Mouse (Mus musculus) hindbrain, embryonic 11.5 days (tissue): ENCODE measurements around the gene Pcare. TPM values are rescaled to one million over a fixed set of nuclear protein-coding genes. Genes with fewer than 3 reads are reported as not detected.
"Not testable (repeated sequence)": the region's sequence is repeated elsewhere in the genome, so short reads cannot be mapped to it uniquely, and the experiment has no call there.

ENCODE experiments used
- ATAC-seq: fragments of 200-750 bp; cut with Nextera tagmentation; 2 replicates; pipeline ENCODE4 v1.8.0; 2017; ENCODE audit warnings: mild to moderate bottlenecking, moderate TSS enrichment, moderate library complexity; ENCODE audit not compliant: low FRiP score
- DNase-seq: peaks from one replicate; pipeline ENCODE4 v3.0.0-alpha.2; 2015; ENCODE audit warnings: low spot score
- H3K27ac ChIP-seq: fragments of 300-500 bp; sonication (generic); 2 replicates; pipeline ENCODE4 v1.5.1; 2014; ENCODE audit warnings: mild to moderate bottlenecking, low read depth, low read length
- H3K27me3 ChIP-seq: fragments of 300-500 bp; sonication (generic); 2 replicates; pipeline ENCODE4 v1.6.1; 2014; ENCODE audit warnings: mild to moderate bottlenecking, low read length, moderate library complexity, mixed read lengths; ENCODE audit not compliant: control insufficient read depth, insufficient read depth
- H3K36me3 ChIP-seq: fragments of 300-500 bp; sonication (generic); 2 replicates; pipeline ENCODE4 v1.6.1; 2014; ENCODE audit warnings: mild to moderate bottlenecking, low read length, moderate library complexity, mixed read lengths; ENCODE audit not compliant: control insufficient read depth, insufficient read depth
- H3K4me1 ChIP-seq: fragments of 300-500 bp; sonication (generic); replicated peaks from 2 replicates; pipeline ENCODE4 v1.6.1; 2014; ENCODE audit warnings: low read length, mixed read lengths; ENCODE audit not compliant: control insufficient read depth, insufficient read depth
- H3K4me2 ChIP-seq: fragments of 300-500 bp; sonication (generic); replicated peaks from 2 replicates; pipeline ENCODE4 v1.6.1; 2014; ENCODE audit warnings: mild to moderate bottlenecking, low read depth, low read length
- H3K4me3 ChIP-seq: fragments of 300-500 bp; sonication (generic); 2 replicates; pipeline ENCODE4 v1.5.1; 2014; ENCODE audit warnings: low read depth, low read length
- H3K9ac ChIP-seq: fragments of 300-500 bp; sonication (generic); 2 replicates; pipeline ENCODE4 v1.6.1; 2014; ENCODE audit warnings: low read depth, low read length
- H3K9me3 ChIP-seq: fragments of 300-500 bp; sonication (generic); 2 replicates; pipeline ENCODE4 v1.6.1; 2016; ENCODE audit warnings: low read length; ENCODE audit not compliant: control insufficient read depth
- WGBS: fragments of 180-500 bp; shearing (Covaris S2); extraction: QIAGEN DNeasy Blood & Tissue Kit; methylation state at CpG from one replicate; pipeline ENCODE4 v1.1.7; 2014; 5-methylcytosine and 5-hydroxymethylcytosine counted together
- polyA plus RNA-seq: library from polyadenylated mRNA; unstranded; fragments of >200 nt; fragmentation: Nextera tagmentation; extraction: Ambion mirVana; gene quantifications from 2 replicates; pipeline ENCODE4 v1.2.1, GENCODE M21; 2014

The Pcare gene
- polyA plus RNA-seq, 1 experiment from 2014 or later, result not detected

DNA sequence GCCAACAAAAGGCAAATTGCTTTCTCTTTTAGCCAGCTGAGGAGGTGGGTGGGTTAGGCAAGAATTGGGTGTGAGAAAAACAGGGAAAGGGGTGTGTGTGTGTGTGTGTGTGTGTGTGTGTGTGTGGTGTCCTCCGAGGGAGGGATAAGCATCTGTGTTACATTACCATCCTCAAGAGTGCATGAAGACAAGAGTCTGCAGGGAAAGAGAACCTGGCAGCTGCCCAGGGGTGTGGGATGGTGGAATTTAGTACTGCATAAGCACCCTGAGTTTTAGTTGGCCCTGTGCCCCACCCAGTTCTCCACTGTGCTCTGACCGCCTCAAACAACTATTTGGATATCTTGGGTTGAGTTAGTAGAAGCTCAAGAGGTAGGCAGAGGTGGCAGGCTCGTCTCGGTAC is 28.3 kb upstream of the Pcare start:
- Histone ChIP-seq H3K9ac (no peak overlapping the region), H3K36me3 (no peaks in the 10 kb centered on the region), H3K9me3 (no peaks in the 10 kb centered on the region), H3K4me1 (no peaks in the 10 kb centered on the region; the same call in 1 of the 2 replicates), H3K27ac (no peak overlapping the region), H3K4me2 (no peak overlapping the region), H3K27me3 (no peaks in the 10 kb centered on the region), H3K4me3 (no peak overlapping the region)
- DNase-seq (no peak), ATAC-seq (no peak)
- 87% methylated on average over 4 of the region's 4 CpGs for WGBS

DNA sequence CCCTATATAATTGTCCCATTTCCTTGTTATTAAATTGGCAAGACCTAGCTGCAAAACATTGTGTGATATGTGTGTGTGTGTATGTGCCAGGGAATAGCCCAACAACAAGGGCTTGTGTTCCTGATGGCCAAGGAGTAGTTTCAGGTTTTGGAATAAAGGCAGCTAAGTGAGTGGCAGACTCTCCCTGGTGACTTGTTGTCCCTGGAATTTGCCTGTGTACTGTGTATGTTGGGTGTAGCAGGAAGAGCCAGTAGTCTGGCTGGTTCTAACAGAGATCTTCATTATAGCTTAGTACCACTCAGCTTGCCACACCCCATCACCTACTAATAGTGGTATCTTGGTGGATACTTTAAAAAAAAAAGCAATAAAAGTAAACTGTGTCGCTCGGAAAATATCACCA is 27.8 kb upstream of the Pcare start:
- H3K27ac ChIP-seq, result no peak overlapping the region
- no peak overlapping the region for H3K4me2 ChIP-seq
- no peaks in the 10 kb centered on the region for H3K36me3 ChIP-seq
- ATAC-seq (no peak), DNase-seq (no peak)
- H3K4me3 ChIP-seq, result no peak overlapping the region
- no peak overlapping the region for H3K9ac ChIP-seq
- H3K9me3 ChIP-seq, result no peaks in the 10 kb centered on the region
- no peaks in the 10 kb centered on the region; the same call in 1 of the 2 replicates for H3K4me1 ChIP-seq
- 93% methylated on average over 2 of the region's 2 CpGs for WGBS
- no peaks in the 10 kb centered on the region for H3K27me3 ChIP-seq

DNA sequence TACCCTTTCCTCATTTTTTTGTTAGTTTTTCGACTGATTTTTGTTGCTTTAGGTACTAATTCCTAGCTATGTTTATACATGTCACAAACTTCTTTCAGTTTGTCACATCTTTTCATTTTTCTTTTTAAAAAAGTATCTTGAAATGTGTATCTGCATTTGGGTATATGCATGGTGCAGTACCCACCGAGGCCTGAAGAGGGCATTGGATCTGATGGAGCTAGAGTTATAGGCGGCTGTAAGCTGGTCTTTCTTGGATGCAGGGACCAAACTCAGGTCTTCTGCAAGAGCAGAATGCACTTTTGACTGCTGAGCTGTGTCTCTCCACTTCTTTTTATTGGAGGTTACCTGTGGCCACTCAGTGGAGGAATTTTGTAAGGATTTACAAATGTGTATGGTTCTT is 26.0 kb upstream of the Pcare start:
- no peak overlapping the region for H3K4me2 ChIP-seq
- no peak overlapping the region for H3K9ac ChIP-seq
- no peaks in the 10 kb centered on the region for H3K27me3 ChIP-seq
- ATAC-seq, result no peak
- no peaks in the 10 kb centered on the region; the same call in 1 of the 2 replicates for H3K4me1 ChIP-seq
- DNase-seq, result peak; percentile 19
- no peaks in the 10 kb centered on the region for H3K36me3 ChIP-seq
- H3K9me3 ChIP-seq, result no peaks in the 10 kb centered on the region
- no peak overlapping the region for H3K27ac ChIP-seq
- H3K4me3 ChIP-seq, result no peak overlapping the region
- 74% methylated on average over 3 of the region's 3 CpGs for WGBS

DNA sequence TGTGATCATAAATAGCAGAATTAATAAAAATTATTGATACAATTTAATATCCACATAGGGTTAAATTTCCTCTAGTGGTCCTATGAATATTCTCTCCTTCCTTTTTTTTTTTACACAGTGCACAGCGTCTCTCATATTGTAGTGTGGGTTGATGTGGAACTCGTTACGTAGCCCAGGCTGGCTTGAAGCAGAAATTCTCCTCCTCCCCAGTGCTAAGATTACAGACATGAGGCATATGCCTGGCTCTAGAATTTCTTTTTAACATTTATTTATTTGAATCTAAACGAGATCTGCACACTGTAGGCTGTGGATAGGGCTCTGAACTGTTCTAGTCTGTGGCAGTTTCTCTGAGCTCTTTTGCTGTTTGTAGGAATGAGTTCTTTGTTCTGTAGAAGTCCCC is 22.6 kb upstream of the Pcare start:
- Histone ChIP-seq H3K27ac (no peak overlapping the region), H3K9me3 (no peaks in the 10 kb centered on the region), H3K4me1 (no peaks in the 10 kb centered on the region), H3K27me3 (no peaks in the 10 kb centered on the region), H3K9ac (no peak overlapping the region), H3K4me2 (no peak overlapping the region), H3K4me3 (no peak overlapping the region), H3K36me3 (no peaks in the 10 kb centered on the region)
- WGBS, result 88% methylated on average over 4 of the region's 4 CpGs
- DNase-seq (no peak), ATAC-seq (no peak)

DNA sequence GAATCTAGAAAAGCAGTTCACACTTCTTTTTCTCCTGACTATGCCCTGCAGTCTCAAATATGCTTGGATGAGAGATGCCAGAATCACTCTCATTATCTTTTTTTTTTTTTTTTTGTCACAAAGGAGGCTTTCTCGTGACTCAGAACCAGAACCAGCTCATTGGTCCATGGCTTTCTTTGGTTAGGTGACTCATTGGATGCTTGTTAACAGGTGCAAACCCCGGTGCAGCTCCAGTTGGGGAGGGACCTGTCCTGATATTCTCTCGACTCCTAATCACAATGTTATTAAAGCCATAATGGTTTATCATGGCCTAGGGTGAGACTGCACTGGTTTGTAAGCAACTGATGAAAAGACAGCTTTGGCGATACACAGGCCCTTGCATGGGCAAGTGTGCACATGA is 21.5 kb upstream of the Pcare start:
- 78% methylated on average over 4 of the region's 4 CpGs for WGBS
- no peak overlapping the region for H3K27ac ChIP-seq
- no peaks in the 10 kb centered on the region for H3K36me3 ChIP-seq
- no peaks in the 10 kb centered on the region for H3K27me3 ChIP-seq
- H3K9ac ChIP-seq, result no peak overlapping the region
- no peak for ATAC-seq
- no peak for DNase-seq
- H3K4me2 ChIP-seq, result no peak overlapping the region
- 0 out of 2 replicates have a peak, but pooled peaks cover 5% of the 10 kb centered on the region for H3K4me1 ChIP-seq
- no peaks in the 10 kb centered on the region for H3K9me3 ChIP-seq
- H3K4me3 ChIP-seq, result no peak overlapping the region

DNA sequence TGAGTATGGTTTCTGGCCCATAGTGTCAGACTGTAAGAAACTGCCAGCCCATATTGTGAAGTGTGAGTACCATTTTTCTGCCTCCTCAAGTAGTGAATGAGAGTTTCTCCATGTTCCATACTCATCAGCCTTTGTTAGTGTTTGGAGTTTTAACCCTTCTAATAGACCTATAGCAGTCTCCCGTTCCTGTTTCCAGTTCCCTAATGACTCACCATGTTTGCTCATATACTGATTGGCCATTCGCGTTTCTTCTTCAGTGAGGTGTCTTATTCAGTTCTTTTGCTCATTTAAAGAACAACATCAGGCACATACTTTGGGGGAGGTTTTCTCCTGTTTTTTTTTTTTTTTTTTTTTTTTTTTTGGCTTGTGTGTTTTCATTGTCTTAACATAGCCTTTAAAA is 18.0 kb upstream of the Pcare start:
- Histone ChIP-seq H3K36me3 (no peaks in the 10 kb centered on the region), H3K9ac (no peak overlapping the region), H3K4me1 (0 out of 2 replicates have a peak, but pooled peaks cover 5% of the 10 kb centered on the region), H3K27ac (no peak overlapping the region), H3K9me3 (no peaks in the 10 kb centered on the region), H3K27me3 (no peaks in the 10 kb centered on the region), H3K4me2 (no peak overlapping the region), H3K4me3 (no peak overlapping the region)
- no peak for DNase-seq
- ATAC-seq, result no peak
- WGBS, result 98% methylated on average over 3 of the region's 3 CpGs

DNA sequence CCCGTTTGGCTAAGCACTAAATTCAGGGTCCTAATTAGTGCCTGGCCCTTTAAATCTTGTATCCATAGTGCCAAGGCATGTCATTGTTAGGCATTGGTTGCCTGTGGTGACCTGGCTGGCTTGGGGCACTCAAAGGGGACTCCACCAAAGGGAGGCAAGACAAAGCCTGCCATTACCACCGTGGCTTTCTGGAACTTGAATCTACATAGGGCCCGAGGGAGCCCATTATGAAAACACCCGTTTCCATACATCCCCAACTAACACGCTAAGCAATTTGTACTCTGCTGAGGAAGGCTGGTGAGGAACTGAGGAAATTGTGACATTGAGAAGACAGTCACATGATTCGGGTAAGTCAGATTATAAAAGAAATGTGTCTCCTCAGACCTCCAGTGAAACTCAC is 16.9 kb upstream of the Pcare start:
- no peak overlapping the region for H3K9ac ChIP-seq
- DNase-seq (peak; percentile 63), ATAC-seq (peak; percentile 65)
- H3K27ac ChIP-seq, result no peak overlapping the region
- WGBS, result 10% methylated on average over 6 of the region's 6 CpGs
- no peak overlapping the region for H3K4me2 ChIP-seq
- H3K4me1 ChIP-seq, result 0 out of 2 replicates have a peak, but pooled peaks cover 5% of the 10 kb centered on the region
- no peaks in the 10 kb centered on the region for H3K36me3 ChIP-seq
- no peak overlapping the region for H3K4me3 ChIP-seq
- no peaks in the 10 kb centered on the region for H3K9me3 ChIP-seq
- no peaks in the 10 kb centered on the region for H3K27me3 ChIP-seq

DNA sequence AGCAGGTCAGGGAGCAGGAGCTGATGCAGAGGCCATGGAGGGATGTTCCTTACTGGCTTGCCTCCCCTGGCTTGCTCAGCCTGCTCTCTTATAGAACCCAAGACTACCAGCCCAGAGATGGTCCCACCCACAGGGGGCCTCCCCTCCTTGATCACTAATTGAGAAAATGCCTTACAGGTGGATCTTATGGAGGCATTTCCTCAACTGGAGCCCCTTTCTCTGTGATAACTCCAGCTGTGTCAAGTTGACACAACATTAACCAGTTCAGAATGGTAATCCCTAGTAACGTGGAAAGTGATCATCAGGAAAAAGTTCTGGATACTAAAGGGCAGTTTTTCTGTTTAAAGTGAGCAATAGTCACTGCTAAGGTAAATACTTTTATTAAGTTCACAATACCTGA is 15.5 kb upstream of the Pcare start, which contains the start of gene Clip4:
Clip4 (plus strand) TSS at position 301 of the 400 bp plus-strand sequence.
- not testable (repeated sequence) for ATAC-seq
- WGBS, result 67% methylated on average over 1 of the region's 1 CpGs

DNA sequence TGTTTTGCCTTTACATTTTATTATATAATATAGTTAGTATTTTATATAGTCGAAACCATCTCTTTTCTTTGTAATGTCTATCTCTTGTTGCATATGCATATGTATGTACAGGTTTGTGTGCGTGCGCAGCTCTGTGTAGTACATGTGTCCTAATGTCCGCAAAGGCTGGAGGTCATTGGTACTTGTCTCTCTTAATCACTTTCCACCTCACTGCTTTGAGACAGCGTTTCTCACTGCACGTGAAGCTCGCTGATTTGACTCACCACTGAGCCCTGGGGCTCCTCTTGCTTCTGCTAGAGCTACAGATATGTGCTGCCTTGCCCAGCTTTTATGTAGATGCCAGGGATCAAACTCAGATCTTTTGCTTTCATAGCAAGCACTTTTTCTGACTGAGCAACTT is 7.8 kb upstream of the Pcare start:
- DNase-seq (no peak), ATAC-seq (no peak)
- H3K36me3 ChIP-seq, result no peaks in the 10 kb centered on the region
- H3K27me3 ChIP-seq, result no peaks in the 10 kb centered on the region
- 79% methylated on average over 7 of the region's 7 CpGs for WGBS
- H3K27ac ChIP-seq, result no peak overlapping the region
- no peaks in the 10 kb centered on the region for H3K9me3 ChIP-seq
- no peak overlapping the region for H3K4me2 ChIP-seq
- H3K4me1 ChIP-seq, result no peaks in the 10 kb centered on the region
- no peak overlapping the region for H3K4me3 ChIP-seq
- H3K9ac ChIP-seq, result no peak overlapping the region

More for the DNA sequence above, 15.5 kb upstream of the Pcare start, which contains the start of gene Clip4:
- not testable (repeated sequence) for H3K27me3 ChIP-seq, H3K4me2 ChIP-seq, DNase-seq, H3K36me3 ChIP-seq, H3K27ac ChIP-seq, H3K9ac ChIP-seq, H3K9me3 ChIP-seq, H3K4me3 ChIP-seq, H3K4me1 ChIP-seq
